Mouse (Mus musculus) right cerebral cortex, postnatal 36 days (tissue): ENCODE measurements around the gene Btbd2.
"Not testable (repeated sequence)": the region's sequence is repeated elsewhere in the genome, so short reads cannot be mapped to it uniquely, and the experiment has no call there.

Source experiments
- DNase-seq, 2 experiments: peaks; one replicate each; pipeline ENCODE4 v3.0.0; 2022; ENCODE audit warnings: low spot score in 2 of 2, mixed read lengths in 1 of 2

Gene Btbd2

DNA sequence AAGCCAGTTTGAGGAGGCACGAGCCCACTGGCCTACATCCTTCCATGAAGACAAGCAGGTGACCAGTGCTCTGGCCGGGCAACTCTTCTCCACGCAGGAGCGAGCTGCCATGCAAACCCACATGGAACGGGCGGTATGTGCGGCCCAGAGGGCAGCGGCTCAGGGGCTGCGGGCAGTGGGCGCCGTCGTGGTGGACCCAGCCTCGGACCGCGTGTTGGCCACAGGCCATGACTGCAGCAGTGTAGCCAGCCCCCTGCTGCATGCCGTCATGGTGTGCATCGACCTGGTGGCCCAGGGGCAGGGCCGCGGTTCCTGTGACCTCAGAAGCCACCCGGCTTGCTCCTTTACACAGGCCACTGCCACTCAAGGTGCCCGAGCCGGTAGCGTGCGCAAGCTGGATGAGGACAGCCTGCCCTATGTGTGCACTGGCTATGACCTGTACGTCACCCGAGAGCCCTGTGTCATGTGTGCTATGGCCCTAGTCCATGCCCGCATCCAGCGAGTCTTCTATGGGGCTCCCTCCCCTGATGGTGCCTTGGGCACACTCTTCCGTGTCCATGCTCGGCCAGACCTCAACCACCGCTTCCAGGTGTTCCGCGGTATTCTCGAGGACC, 50.0 kb downstream of the Btbd2 start:
- no peak for DNase-seq

DNA sequence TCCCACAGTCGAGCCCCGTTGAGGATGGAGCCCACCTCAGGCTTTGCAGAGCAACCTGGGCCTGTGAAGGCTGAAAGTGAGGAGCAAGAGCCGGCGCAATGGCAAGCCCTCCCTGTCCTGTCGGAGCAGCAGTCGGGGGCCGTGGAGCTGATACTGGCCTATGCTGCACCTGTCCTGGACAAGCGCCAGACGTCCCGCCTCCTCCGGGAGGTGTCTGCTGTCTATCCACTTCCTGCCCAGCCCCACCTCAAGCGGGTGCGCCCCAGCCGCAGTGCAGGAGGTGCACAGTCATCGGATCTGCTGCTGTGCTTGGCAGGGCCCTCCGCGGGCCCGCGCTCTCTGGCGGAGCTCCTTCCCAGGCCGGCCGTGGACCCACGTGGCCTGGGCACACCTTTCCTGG, 50.6 kb downstream of the Btbd2 start:
- no peak for DNase-seq

DNA sequence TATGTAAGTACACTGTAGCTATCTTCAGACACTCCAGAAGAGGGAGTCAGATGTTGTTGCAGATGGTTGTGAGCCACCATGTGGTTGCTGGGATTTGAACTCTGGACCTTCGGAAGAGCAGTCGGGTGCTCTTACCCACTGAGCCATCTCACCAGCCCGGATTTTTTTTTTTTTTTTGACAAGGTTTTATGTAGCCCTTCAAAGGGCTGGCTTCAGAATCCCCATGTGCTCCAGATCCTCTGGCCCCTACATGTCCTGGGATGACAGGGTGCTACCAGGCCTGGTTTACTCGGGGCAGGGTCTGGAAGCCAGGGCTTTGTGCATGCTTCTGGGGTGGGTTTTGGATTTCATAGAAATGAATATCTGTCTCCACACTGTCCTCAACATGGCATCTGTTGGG, 51.1 kb downstream of the Btbd2 start, which contains the start of gene Gm49322:
TSS of gene Gm49322 (plus strand) at position 301 of the 400 bp plus-strand sequence.
- DNase-seq = not testable (repeated sequence)

DNA sequence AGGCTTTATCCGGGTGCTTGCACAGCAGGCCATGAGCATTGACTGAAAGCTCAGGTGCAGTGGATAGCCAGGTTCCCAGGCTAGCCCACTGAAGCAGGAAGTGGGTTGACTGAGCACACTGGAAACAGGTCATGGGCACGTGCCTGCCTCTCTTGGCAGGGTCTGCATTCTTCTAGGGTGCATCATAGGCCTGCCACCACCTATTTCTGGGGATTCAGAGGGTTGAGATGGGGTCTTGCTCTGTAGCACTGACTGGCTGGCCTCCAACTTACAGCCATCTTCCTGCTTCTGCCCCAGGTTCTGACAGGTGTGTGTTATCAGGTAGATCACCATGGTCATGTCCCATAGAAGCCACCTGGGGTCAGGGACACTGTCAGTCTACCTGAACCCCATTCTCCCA, 51.9 kb downstream of the Btbd2 start:
- no peak for DNase-seq

DNA sequence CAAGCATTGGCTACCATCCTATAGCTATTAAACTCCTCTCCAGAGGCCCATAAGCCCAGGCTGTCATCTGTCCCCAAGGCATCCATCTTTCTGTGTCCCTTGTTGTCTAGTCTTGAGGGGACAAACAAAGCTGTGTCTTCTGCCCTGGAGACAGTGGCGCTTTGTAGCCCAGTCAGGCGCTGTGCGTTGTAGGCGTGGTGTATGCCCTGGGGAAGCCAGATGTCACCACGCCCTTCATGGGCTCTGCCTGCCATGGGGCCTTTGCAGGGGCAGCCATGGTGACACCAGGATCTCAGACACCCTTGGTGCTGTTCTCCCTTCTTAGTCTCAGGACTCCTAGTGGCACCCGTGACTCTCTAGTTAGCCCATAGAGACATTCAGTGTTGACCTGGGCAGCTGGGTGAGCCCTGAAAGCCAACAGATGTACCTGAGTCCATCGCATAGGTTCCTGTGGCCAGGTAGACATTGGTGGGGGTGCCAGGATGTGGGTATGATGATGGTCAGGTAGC, 52.8 kb downstream of the Btbd2 start:
- DNase-seq = no peak

DNA sequence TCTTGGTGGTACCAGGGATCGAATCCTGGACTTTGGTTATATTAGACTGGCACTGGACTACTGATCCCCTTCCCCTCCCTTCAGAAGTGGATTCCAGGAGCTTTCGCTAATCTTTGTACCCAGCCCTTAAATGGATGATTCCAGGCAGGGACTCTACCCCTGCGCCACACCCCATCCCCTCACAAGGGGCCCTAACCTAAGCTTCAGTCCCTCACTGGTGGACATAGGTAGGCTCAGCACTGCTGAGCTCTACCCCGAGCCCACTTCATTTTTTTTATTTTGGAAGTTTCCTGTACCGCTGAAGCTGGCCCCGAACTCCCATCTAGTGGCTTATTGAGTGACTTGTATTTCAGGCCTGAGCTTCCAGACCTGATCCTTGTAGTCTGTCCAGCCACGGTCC, 53.5 kb downstream of the Btbd2 start:
- no peak for DNase-seq

DNA sequence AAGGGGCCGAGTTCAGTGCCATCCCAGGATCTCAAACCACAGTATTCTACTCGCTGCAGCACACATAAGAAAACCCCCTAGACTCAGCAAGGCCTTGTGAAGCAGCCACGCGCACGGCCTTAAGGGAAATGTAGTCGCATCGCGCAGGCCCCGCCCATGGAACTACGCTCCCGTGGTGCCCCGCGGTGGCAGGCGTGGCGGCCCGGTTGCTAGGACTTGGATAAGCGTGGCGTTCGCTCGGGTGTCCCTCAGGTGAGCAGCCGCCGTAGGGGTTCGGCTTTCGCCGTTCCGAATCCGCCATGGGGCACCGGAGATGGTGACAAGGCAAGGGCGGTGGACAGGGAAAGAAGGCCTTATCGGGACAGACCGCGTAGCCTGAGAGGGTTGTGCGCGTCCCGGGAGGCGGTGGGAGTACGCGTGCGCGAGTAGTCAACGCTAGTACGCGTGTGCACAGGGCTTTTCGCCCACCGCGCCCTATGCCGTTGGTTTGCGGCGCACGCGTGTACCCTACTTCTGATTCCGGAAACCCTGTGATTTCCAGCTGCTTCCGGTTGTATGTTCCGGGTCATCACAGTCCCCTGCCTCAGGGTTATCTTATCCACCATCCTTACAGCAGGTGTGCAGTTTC, 54.1 kb downstream of the Btbd2 start, which contains the start of the genes Scamp4 and Adat3:
TSS of gene Scamp4 (plus strand) at position 175 of the 628 bp plus-strand sequence.
TSS of gene Adat3 (plus strand) at position 183 of the 628 bp plus-strand sequence.
- peak; percentile 93 to 95 for DNase-seq

DNA sequence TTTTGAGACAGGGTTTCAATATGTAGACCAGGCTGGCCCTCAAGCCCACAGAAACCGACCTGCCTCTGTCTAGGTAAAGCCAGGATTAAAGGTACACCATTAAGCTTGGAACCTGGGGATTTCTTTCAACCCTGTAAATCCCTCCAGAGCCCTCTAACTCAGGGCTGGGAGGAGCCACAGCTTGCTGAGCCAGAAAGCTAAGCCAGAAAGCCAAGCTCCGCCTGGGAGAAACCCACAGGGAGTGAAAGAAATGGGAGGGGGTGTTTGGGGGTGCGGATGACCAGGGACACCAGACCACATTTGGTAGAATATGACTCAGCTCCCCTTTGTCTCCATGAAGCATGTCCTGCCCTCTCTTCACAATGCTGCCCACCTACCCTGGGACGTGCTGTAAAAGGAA, 60.6 kb downstream of the Btbd2 start:
- DNase-seq = no peak
